Mouse (Mus musculus) adrenal gland (tissue): ENCODE results near the gene Cd300lb.
"Not testable (repeated sequence)": the region's sequence is repeated elsewhere in the genome, so short reads cannot be mapped to it uniquely, and the experiment has no call there.

Source experiments
- intact Hi-C: fragments of 180-260 bp; cut with DNase I; formaldehyde crosslinking; loops from one replicate; pipeline ENCODE4 v1.15.1; 2025
- long read RNA-seq, 2 experiments: library from polyadenylated mRNA; unstranded; transcript quantifications; one replicate each; pipeline ENCODE4 v2.0.0; 2020; ENCODE audit warnings: borderline replicate concordance in 1 of 2; ENCODE audit not compliant: insufficient replicate concordance in 1 of 2

Gene Cd300lb
- long read RNA-seq, experiment 1, partial matches to known transcripts: 1 of 1 reads
- long read RNA-seq, experiment 1, other reads (novel, unspliced or antisense): 0 of 1 reads
- long read RNA-seq, experiment 2: 0 reads

DNA sequence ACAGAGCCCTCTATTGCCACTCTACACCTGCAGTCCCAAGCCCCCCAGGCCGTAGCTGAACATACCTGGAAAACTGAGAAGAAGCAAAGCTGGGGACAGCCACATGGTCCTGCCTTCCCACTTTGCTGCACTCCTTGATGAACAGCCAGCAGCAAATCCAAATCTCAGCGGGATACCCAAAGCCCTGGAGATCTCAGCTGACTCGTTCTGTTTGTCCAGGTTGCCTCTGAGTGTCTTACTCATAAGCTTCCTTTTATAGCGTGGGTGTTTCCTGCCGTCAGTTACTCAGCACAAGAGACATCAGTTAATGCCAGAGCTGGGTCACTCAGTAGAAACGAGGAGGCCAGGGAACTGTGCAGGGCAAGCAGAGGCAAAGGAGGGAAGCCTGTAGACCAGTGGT, at the start of gene Cd300lb:
Gene Cd300lb, minus strand, starts transcription at position 243 of the 400 bp plus-strand sequence.
- intact Hi-C loops: no loop called here

DNA sequence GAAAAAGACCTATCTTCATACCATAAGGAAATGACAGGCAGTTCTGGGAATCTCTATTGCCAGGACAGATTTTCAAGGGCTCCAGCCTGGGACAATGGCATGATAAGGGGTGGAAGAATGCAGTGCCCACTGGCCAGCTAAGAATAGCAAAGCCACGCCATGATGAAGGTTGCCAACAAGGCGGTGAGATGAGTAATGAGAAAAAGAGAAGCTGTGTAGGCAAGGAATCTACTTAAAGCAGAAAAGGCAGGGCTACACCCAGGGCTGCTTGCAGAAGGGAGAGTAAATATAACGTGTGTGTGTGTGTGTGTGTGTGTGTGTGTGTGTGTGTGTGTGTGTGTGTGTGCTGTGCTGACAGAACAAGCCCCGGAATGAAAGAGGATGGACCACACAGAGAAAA, 47.7 kb upstream of the Cd300lb start:
- intact Hi-C loops: no loop called here

- intact Hi-C loops: no loop called here
Measured at GRCm38 (mm10) chr11:114972726-114973125, 38.5 kb upstream of the Cd300lb start.

DNA sequence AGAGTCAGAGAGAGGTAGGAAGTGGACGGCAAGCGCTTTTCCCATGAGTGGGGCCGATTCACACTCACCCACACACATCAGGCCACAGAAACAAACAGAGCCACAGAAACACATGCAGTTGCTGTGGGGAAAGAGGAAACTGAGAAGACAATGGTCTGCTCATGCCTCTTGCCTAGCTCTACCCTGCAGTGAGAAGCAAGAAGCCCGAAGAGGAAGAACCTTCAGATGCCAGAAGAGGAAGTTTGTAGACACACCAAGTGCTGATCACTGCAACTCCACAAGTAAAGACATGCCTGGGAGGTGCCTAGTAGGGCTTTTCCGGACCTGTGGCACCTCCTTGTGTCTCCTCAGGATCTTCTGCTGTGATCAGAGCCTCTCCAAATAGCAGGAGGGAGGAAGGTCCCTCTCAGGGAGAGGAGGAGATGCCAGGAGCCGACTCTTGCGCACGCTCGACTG, 34.6 kb upstream of the Cd300lb start, which contains the start of gene Cd300c:
Gene Cd300c, minus strand, starts transcription at position 406 of the 456 bp plus-strand sequence.
- intact Hi-C loops: no loop called here

DNA sequence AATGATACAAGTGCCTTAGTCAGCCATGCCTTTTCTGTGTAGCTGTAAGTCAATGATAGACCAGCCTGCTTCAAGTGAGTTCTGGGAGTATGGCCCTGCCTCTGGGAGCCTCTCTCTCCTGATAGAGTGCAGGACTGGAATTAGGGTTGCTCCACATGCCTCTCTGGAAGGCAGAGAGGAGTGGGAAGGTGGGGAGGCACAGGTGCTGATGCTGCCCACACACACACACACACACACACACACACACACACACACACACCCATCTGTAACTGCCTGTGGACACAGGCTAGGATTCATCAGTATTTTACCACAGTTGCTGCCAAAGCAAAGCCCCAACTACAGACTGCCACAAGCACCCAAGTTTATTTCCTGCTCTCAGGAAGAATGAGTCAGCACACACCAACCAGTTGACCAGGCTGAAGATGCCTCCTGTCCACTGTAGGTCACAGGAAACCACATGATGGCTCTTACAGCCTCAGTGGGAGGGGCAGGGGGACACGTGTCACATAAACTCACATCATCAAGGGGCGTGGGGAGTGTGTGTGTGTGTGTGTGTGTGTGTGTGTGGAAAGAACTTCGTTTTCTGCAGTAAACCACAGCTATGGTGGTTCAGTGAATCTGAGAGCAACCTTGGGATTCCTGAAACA, 31.1 kb upstream of the Cd300lb start:
- intact Hi-C loops: no loop called here

DNA sequence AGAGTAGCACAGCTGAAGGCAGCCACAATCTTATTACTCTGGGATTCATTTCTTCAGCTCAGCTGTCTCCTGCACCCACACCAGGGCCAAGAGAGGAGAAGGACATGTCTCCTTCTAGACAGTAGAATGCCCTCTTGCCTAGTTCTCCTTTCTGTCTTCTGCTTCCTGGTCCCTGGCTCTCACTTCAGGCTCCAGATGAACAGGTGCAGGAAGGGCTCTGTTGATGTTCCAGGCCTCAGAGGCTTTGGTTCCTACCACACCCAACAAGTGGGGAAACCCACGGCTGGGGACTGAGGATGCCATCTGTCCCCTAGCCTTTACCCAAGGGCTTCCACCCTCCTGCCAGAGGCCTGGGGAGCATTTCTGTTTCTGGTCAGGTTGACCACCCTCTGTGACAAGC, 26.2 kb upstream of the Cd300lb start:
- intact Hi-C loops: no loop called here

GRCm38 (mm10) chr11:114933591-114933990, 595 bp downstream of the Cd300lb start:
- intact Hi-C loops: no loop called here

- intact Hi-C loops: no loop called here
Measured at GRCm38 (mm10) chr11:114931041-114931440, 3.1 kb downstream of the Cd300lb start.

- intact Hi-C loops: no loop called here
Measured at GRCm38 (mm10) chr11:114929581-114929980, 4.6 kb downstream of the Cd300lb start.

DNA sequence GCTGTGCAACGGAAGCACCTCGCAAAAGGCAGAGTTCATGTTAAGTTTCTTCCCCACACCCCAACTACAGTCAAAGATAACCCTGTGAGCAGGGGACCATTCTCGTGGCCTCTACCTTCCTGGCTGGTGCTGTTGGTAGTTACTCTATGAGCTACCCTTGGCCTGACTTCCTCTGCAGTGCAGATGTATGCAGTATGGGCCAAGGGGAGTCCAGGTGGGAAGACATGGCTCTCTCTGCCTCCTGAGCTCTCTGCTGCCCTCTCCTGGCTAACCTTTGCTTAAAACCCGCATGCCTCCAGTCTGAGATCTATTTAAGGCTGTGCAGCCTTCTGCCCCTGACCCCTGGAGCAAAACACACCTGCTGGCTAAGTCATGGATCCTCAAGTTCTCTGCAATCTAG, 10.2 kb downstream of the Cd300lb start:
- intact Hi-C loops: no loop called here

GRCm38 (mm10) chr11:114922439-114922838, 11.7 kb downstream of the Cd300lb start:
- intact Hi-C loops: no loop called here

DNA sequence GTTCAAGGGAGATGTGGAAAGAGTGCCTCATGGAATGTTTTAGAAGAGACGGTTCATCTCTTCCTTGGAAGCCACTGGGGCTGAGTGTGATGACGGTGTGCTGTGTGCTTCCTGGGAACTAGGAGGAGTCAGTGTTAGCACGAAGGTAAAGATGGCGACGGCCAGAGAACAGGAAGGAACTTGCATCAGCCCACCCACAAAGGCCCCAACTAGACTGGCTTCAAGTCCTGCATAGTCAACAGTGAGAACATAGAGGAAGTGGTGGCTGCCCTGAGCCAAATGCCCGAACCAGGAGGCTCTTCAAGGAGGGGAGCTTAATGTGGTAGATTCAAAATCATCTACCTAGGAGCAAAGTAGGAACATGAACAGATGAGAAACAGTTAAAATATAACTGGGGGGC, 17.1 kb downstream of the Cd300lb start:
- intact Hi-C loops: no loop called here

GRCm38 (mm10) chr11:114914978-114915377, 19.2 kb downstream of the Cd300lb start:
- intact Hi-C loops: loop anchor here (5.0 kb wide), 1 partner anchor 168 kb away; no protein-coding TSS in a partner anchor

- intact Hi-C loops: loop anchor here (1.0 to 5.0 kb wide), 3 partner anchors 36 to 166 kb away; no protein-coding TSS in a partner anchor
Measured at GRCm38 (mm10) chr11:114912847-114913246, 21.3 kb downstream of the Cd300lb start.

DNA sequence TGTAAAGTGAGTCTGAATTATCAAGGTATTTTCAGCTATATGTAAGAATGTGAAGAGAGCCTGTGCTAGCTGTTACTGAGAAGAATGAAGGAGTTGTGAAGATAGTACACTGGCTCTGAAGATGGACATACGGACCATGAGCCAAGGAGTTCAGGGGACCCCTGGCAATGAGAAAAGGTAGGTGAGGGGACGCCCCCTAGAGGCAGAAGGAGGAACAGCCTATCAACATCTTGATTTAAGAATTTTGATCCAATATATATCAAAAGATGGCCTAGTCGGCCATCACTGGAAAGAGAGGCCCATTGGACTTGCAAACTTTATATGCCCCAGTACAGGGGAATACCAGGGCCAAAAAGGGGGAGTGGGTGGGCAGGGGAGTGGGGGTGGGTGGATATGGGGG, 24.6 kb downstream of the Cd300lb start:
- intact Hi-C loops: not testable (repeated sequence)

DNA sequence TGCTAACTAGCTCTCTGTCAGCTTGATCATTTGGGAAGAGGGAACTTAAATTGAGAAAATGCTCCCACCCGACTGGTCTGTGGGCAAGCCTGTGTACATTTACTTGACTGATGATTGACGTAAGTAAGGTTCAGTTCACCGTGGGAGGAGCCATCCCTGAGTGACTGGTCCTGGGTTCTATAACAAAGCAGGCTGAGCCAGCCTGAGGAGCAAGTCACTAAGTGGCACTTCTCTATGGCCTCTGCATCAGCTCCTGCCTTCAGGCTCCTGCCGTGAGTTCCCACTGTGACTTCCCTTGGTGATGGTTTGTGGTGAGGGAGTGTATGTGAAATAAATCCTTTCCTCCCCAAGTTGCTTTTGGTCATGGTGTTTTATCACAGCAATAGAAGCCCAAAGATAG, 26.1 kb downstream of the Cd300lb start:
- intact Hi-C loops: no loop called here

DNA sequence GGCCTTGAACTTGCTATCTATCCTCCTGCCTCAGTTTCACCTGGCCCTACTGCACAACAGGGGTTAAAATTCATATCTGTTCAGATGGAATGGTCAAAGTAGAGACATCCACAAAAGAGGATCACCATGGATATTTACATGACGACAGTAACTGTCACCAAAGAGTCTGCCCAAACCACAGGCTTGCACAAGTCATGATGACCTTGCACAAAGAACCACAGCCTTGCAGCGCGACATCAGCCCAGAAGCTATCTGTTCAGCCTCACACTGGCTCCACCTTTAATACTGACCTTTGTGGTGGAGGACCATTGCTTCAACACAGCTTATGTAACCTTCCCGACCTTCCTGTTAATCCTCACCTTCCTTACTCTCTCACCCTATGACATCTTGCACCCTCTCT, 26.6 kb downstream of the Cd300lb start:
- intact Hi-C loops: no loop called here

GRCm38 (mm10) chr11:114903224-114903623, 31.0 kb downstream of the Cd300lb start:
- intact Hi-C loops: no loop called here

DNA sequence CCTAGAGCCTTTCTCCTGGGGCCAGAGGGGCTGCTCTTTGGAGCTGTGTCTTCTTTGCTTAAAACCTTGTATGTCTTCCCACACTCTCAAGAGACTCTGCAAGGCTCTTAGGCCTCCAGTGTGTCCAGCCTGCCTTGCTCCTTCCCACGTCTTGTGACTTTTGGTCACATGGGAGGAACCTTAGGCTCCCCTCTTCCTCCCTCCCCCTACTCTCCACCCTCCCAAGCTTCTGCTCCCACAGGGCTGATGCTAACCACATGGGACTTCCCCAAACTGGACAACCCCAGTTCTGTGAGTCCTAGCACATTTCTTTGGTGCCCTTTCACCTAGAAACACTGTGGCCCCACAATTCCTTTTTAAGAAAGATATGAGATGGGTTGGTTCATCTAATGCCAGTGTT, 36.2 kb downstream of the Cd300lb start:
- intact Hi-C loops: no loop called here

DNA sequence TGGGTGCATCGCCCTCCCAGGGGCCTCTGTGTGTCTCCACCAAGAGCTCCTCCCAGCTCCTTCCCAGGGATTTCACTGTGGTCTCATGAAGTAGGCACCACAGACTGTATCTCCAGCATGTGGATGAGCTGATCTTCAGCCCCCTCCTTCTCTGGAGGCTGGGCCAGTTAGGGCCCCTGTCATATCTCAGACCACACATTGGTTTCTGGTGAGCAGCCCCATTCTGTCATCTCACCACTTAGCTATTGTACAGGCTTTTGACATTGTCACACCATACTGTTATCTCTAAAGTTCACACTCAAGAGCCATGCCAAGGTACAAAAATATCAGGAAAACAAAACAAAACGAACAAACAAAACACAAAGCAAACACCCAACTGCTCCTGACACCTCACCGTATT, 38.1 kb downstream of the Cd300lb start:
- intact Hi-C loops: no loop called here

DNA sequence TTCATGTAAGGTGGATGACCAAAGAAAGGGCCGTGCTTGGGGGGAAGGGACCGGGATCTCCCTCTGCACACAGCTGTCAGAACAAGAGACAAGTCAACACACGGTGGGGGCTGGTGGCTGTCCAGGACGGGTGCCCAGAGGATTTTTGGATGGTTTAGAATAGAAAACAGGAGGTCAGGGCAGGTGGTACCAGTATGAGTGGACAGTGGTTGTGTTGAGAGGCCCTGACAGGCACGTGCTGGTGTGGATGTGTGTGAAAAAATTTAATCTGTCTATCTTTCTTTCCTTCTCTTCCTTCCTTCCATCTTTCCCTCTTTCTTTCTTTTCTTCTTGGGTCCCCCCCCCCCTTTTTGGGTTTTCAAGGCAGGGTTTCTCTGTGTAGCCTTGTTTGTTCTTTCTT, 43.6 kb downstream of the Cd300lb start:
- intact Hi-C loops: no loop called here

DNA sequence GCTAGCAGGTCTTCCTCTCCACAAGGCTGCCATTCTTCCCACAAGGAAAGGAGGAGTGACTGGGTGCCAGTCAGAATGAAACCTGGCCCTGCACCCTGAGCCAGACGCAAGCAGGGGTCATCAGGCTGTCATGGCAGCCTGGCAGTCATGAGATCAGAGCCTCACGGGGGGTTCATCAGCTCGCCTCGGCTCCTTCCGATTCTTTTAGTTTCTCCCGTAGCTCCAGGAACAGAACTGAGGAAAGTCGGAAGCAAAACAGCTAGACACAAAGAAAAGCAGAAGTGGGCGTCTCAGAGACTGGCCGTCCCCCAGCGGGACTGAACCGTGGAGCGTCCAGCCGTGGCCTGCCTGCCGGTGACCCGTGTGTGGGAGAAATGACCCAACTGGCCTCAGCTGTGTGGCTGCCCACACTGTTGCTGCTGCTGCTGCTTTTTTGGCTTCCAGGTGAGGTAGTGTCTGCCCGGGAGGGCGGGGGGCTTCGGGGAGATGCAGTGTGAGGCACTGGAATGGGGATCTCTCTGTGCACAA, 44.1 kb downstream of the Cd300lb start, which contains the start of gene Cd300a:
Gene Cd300a, plus strand, starts transcription at position 51 of the 528 bp plus-strand sequence.
- intact Hi-C loops: no loop called here
